Mouse (Mus musculus): ENCODE results near the gene Megf6.

- TF ChIP-seq FLI1 (IDR thresholded peaks at IDR 0.05; ENCODE audit: low read length) (no peak), GATA1 (IDR thresholded peaks at IDR 0.05; ENCODE audit: borderline replicate concordance, low read length) (no peak)
Observed at GRCm38 (mm10) chr4:154125202-154125601, 45.3 kb upstream of the Megf6 start.

Measured in megakaryocyte, embryonic 14.5 days (primary cell).